Mouse (Mus musculus): ENCODE data around the gene Spef2. TPM values are rescaled to one million over a fixed set of nuclear protein-coding genes. Genes with fewer than 3 reads are reported as not detected.
A peak's percentile ranks its signal among the peaks of the same experiment; 100 is the strongest.
"Not testable (repeated sequence)": the region's sequence is repeated elsewhere in the genome, so short reads cannot be mapped to it uniquely, and the experiment has no call there.

Spef2 gene
- total RNA-seq (2021): under 1 TPM; 0.15 to 0.26 TPM

GRCm38 (mm10) chr15:9748359-9749102 lies at the start of gene Spef2:
Gene Spef2 (minus strand): TSS chr15:9748868.
- peak; percentile 60 to 67 for DNase-seq
- intact Hi-C loops (cut with DNase I): no loop called here

DNA sequence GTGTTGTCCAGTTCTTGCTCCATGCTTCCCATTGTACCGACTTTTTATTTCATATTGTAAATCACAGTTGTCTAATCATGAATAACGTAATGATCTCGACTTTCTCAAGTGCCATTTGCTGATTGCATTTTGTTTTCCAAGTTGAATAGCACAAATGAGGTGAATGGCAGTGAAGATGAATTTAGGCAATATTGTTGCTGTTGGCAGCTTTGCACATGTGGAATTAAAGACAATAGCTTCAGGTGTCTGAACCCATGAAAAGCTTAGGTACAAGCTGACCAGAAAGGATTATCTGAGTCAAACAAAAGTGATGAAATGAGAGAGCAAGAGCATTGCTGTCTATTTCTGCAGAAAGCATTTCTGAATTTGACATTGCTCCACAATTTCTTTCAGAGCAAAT lies 45.5 kb upstream of the Spef2 start:
- intact Hi-C loops (cut with DNase I): no loop called here
- DNase-seq: no peak

DNA sequence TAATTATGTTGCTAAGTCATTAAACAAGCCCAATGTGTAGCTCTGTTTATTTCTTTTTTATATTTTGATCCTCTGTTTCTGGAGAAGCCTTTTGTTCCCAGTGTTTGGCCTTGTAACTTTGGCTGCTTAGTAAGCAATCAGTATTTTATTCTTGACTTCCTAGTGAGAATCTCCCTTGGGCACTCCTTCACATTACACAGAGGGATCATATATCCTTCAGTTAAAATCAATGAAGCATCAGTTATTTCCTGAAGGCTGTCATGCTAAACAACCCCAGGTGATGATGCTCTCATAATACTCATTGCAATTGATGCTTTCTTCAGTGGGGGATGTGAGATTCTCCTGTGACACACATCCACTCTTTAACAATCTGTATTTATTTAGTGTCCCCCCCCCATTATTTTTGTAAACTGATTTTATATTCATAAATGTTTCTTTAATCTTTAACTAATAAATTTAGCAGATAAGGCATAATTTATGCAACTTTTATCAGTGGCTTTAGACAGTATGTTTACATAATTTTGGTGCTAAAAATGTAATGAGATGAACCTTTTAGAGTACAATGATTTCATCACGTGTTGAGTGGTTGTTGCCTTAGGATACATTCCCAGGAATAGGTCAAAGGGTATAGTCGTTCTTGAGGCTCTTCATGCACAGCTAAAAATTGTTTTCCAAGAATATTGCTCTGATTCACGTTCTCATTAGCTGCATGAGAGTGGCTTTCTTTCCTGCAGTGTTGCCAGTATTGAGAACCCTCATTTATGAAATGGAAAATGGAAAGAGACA lies 39.8 kb upstream of the Spef2 start:
- intact Hi-C loops (cut with DNase I): no loop called here
- DNase-seq: no peak

DNA sequence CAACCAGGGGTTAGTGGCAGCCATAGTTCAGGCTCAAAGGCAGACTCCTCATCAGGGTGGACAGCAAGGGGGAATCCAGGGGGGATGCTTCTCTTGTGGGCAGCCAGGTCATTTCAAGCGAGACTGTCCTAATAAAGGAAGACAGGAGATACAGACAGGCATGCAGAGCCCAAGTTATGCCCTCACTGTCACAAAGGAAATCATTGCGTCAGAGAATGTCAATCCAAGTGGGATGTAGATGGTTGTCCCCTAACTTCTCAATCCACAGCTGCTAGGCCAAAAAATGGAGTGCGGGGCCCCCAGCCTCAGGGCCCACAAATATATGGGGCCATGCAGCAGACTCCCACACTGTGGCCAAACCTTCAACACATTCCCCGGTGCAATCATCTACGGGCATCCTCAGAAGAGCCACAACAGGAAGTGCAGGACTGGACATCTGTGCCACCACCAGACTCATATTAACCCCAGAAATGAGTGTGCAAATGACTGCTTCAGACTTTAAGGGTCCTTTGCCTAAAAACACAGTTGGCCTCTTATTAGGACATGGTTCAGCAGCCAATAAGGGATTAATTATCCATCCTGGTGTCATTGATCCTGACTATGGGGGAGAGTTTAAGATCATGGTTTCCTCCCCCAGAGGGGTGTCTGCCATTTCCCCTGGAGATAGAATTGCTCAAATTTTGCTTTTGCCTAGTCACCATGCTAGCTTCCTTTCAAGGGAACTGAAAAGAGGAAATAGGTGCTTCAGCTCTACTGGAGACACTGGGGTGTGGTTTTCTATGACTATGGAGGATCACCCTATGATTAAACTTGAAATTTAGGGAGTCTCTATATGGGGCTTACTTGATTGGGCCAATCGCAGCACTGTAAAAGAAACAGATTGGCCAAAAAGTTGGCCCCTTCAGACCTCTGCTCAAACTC lies 25.8 kb upstream of the Spef2 start:
- intact Hi-C loops (cut with DNase I); DNase-seq: not testable (repeated sequence)

- intact Hi-C loops (cut with DNase I): no loop called here
- peak; percentile 5 to 9 for DNase-seq
Observed at GRCm38 (mm10) chr15:9768184-9768918, 19.7 kb upstream of the Spef2 start.

DNA sequence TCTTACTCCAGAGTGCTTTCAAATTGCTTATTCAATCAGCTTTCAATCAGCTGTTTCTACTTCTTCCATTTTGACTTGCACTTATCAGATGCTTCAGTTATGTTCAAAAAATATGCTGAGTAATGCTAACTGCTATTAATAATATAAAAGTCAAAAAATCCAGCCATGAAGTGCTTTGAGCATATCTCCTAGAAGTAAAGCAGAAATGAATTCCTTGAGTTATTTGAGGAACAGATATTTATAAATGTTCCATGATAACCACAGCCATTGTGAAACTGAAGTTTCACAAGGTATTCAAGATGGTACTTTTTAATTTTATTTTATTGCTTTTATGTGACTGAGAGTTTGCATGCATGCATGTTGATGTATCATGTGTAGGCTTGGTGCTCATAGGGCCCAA lies 18.4 kb upstream of the Spef2 start:
- DNase-seq: no peak

DNA sequence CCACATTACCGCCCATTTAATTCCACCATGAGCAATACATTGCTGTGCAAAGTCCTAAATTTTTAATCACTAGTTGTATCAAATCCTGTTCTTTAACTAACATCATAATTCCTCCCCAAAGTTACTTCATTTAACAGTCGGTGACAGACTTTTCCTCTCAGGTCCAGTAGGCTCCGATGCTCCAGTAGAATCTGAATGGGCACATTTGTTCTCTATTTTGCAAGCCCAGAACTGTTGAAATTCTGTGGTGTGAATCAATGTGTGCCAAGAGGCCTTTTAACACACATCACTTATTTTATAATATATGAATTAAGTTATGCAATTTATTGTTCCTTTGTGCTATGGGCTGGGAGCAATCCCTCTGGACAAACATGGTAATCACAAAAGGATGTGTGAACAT lies 2.3 kb upstream of the Spef2 start:
- intact Hi-C loops (cut with DNase I): no loop called here
- DNase-seq: no peak

More for the DNA sequence above, 18.4 kb upstream of the Spef2 start:
- intact Hi-C loops (cut with DNase I): no loop called here

- intact Hi-C loops (cut with DNase I): no loop called here
- DNase-seq: no peak
Observed at GRCm38 (mm10) chr15:9747410-9748104, 1.1 kb downstream of the Spef2 start.

DNA sequence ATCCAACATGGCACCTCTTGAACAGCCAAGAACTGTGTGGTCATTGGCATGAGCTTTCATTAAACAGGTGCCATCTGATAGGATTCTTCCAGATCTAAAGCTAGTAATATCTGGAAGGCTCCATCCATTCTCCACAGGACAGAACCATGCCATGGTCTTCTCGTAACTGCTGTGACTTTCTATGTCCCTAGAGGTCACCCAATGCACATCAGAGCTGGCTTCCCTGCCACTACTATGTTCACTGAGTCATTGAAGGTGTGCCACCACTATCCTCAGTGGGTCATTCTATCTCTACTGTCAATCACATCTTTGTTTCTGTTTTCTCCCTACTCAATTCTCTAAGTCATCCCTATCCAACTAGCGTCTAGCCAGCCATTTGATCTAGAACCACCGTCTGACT lies 6.5 kb downstream of the Spef2 start:
- DNase-seq: no peak
- intact Hi-C loops (cut with DNase I): no loop called here

- no peak for DNase-seq
- intact Hi-C loops (cut with DNase I): no loop called here
Observed at GRCm38 (mm10) chr15:9714574-9715458, 33.9 kb downstream of the Spef2 start.

GRCm38 (mm10) chr15:9713707-9714106 lies 35.0 kb downstream of the Spef2 start:
- no peak for DNase-seq
- intact Hi-C loops (cut with DNase I): no loop called here

DNA sequence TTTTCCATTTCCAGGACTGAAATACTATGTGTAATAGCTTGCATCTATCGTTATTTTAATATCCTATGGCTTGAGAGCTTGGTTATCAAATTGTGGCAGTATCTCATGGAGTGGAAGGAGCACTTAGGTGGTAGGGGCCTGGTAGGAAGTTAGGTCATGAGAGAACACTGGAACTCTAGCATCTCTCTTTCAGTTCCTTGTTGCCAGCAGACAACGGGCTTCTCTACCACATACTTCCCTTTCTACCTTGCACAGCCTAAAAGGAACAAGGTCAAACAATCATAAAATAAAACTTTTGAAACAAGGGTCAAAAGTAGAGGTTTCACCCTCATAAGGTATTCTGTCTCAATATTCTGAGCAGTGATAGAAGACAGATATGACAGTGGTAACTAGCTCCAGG lies 38.3 kb downstream of the Spef2 start:
- intact Hi-C loops (cut with DNase I): no loop called here
- DNase-seq: no peak

DNA sequence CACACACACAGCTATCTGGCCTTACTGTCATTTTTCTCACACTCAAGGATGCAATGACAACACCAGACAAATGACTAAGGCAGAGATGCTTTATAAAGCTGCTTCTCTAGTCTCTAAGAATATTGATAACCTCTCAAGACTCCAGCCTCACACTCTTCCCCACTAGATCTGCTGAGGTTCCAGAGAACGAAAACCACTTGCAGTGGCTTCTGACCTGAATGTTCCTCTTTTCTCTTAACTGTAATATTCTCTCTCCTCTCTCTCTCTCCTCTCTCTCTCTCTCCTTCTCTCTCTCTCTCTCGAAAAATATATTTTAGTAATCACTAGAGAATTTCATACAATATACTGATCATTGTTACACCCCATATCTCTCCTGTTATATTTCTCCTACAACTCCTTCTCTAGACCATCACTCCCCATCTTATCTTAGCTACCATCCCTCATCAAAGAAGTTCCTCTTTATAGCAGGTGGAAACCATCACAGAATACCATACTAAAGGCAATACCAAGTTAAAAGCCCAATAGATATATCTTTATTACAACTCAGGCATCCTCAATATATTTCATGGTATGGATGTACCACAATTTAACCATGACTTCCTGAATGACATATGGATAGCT lies 42.7 kb downstream of the Spef2 start:
- intact Hi-C loops (cut with DNase I): no loop called here
- no peak for DNase-seq

GRCm38 (mm10) chr15:9701845-9702244 lies 46.8 kb downstream of the Spef2 start:
- intact Hi-C loops (cut with DNase I): no loop called here
- no peak for DNase-seq

GRCm38 (mm10) chr15:9691721-9692120 lies 56.9 kb downstream of the Spef2 start:
- intact Hi-C loops (cut with DNase I): no loop called here
- no peak for DNase-seq

GRCm38 (mm10) chr15:9690845-9691244 lies 57.8 kb downstream of the Spef2 start:
- no peak for DNase-seq
- intact Hi-C loops (cut with DNase I): no loop called here

DNA sequence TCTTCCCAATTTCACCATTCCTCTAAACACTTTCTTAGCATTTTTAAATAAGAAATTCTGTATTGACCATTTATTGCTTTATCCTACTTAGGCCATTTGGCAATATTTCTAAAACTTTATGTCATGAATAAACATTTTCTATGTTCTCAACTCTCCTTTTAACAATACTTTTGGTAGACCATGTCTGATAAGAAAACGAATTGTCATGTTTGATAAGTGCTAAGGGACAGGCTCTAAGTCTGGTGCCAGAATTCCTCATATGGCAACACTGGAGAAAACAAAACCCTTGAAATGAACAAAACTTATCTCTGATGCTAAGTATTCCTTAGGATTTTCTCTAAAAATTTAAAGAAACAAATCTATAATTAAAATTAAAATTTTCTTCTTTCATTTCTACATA lies 58.2 kb downstream of the Spef2 start:
- intact Hi-C loops (cut with DNase I): no loop called here
- no peak for DNase-seq

DNA sequence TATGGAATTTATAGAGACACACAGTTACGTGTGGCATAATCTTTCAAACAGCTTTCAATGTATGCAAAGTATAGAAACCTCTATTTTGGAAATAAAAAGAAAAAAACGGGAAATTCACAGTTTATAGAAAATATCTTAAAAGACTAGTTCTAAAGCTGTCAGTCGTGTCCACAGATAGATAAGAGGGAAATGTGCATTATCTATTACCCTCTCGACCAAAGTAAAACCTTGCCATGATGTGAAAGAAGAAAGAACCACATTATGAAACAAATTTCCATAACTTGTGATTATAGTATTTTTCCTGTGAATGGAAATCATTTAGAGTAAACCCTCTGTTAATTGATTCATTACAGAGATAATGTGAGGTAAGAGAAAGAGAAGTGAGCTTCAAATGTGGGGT lies 65.2 kb downstream of the Spef2 start:
- intact Hi-C loops (cut with DNase I): no loop called here
- DNase-seq: no peak

Measured in heart, postnatal 10 days (tissue).